Mouse (Mus musculus) heart, adult 2 months (tissue): ENCODE measurements around the gene Tmem80.

Experiments used
- CTCF ChIP-seq: fragments of 200-600 bp; IDR thresholded peaks from 2 replicates; pipeline ENCODE4 v1.8.1; 2022; ENCODE audit warnings: antibody characterized with exemption, mild to moderate bottlenecking, moderate library complexity
- EP300 ChIP-seq: fragments of 200-500 bp; IDR thresholded peaks from 2 replicates; pipeline ENCODE4 v1.6.1; 2011; ENCODE audit warnings: low read depth, low read length, control low read depth; ENCODE audit not compliant: insufficient read depth
- POLR2A ChIP-seq: fragments of 200-500 bp; IDR thresholded peaks from 2 replicates; pipeline ENCODE4 v1.6.1; 2011; ENCODE audit warnings: mild to moderate bottlenecking, low read depth, low read length, control low read depth; ENCODE audit not compliant: insufficient read depth

DNA sequence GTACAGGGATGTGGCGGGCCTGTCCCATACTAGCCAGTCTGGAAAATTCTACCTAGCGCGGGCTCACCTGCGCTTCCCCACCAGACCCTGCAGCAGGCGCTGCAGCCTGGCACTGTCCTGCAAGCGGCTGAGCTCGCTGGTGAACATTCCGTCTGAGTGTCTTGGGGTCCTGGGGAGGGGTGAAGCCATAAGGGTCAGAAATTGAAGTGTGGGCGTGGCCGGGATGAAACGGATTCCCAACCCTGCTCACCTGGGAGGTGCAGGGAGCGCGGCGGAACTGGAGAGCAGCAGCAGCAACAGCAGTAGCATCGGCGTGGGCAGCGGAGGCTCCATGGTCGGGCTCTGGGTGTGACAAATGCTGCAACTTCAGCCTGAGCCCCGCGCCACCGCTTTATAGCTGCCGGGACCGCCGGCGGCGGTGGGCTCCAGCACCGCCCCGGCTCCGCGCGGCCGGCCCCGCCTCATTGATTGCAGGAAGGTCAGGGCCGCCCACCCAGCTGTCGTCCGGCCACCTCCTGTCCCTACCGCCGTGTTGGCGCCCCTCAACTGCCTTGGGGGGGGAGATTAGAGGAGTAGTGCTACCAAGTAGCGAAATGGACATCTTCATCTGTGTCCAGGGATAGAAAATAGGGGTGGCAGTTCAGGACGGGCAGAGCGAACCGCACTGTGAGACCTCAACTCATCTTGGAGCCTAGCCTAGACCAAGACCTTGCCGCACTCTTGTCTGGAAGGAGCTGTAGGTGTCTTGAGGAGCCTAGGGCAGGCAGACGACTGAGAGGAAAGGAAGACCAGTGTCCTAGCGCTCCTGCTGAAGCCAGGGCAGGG lies 48.6 kb upstream of the Tmem80 start, which contains the start of gene Sct:
- TF ChIP-seq CTCF: peak; percentile 46
- no peak for TF ChIP-seq POLR2A
- TF ChIP-seq EP300: no peak
